Mouse (Mus musculus): Measurements from ENCODE around the gene Dnajc19. TPM values are rescaled to one million over a fixed set of nuclear protein-coding genes. Genes with fewer than 3 reads are reported as not detected.

The Dnajc19 gene
- polyA plus RNA-seq (2012; rRNA removed) = 66.7 and 91.5 TPM in 2 replicates
- polyA plus RNA-seq (2014; fragmentation: Nextera tagmentation; extraction: Ambion mirVana) = 138 and 148 TPM in 2 replicates

DNA sequence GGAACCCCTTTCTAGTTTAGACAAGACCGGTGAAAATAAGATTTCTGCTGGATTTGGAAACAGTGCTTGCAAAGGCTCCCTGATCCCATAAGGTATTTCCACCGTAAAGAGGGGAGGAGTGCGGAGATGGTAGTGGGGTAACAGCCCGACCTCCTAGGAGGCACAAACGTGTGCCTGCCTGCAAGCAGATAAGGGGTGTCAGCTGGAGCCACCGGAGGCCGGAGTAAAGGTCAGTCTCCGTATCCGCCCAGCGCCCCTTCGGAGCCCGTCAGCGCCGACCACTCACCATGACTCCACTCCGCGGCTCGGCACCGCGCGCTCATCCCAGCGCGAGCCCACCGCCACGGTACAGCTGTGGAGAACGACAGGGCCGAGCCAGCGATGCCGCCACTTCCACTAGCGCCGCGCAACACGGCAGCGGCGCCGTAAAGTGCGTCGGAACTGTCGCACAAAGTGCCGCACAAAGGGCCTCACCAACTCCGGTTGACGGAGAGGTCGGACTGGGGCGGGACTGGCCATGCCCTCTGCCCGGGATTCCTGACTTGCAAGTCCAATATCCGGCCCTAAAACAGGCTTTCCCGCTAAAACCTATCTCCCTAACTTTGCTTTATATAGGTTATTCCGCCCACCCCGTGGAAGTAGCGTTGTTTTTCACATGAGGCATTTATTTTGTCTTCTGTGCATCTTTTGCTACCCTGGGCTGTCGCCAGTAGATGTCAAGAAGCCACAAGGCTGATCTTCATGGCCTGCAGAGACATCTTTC lies at the start of gene Dnajc19:
TSS of gene Dnajc19 (minus strand) at position 422 of the 763 bp plus-strand sequence.
- Histone ChIP-seq H3K36me3 (ENCODE audit: control insufficient read depth, insufficient read depth, low read length) (peaks cover 6% of the 10 kb centered on the region), H3K4me1 (ENCODE audit: control insufficient read depth, insufficient read depth, low read length) (peaks cover 13% of the 10 kb centered on the region), H3K4me3 (replicated peaks; ENCODE audit: low read length) (peak within 1 kb of the TSS; percentile 60), H3K27me3 (ENCODE audit: control insufficient read depth, insufficient read depth, low read length) (no peaks in the 10 kb centered on the region), H3K4me2 (replicated peaks; ENCODE audit: low read depth, low read length, severe bottlenecking) (peak within 1 kb of the TSS; percentile 70), H3K27ac (replicated peaks; ENCODE audit: low read depth, low read length) (peak within 1 kb of the TSS; percentile 67), H3K9me3 (ENCODE audit: control insufficient read depth, low read length) (no peaks in the 10 kb centered on the region), H3K9ac (ENCODE audit: low read depth, low read length, severe bottlenecking) (peak within 1 kb of the TSS; percentile 76)
- 1% methylated on average over 50 of the region's 50 CpGs for WGBS
- TF ChIP-seq POLR2A (IDR thresholded peaks at IDR 0.05; ENCODE audit: borderline replicate concordance, extremely low read depth, insufficient read depth, insufficient read length) = 0 out of 2 replicates have a peak, but pooled peaks have one; percentile 70
- ATAC-seq (ENCODE audit: low FRiP score, low read depth) = peak; percentile 91
- peak; percentile 93 for DNase-seq (ENCODE audit: low spot score)

DNA sequence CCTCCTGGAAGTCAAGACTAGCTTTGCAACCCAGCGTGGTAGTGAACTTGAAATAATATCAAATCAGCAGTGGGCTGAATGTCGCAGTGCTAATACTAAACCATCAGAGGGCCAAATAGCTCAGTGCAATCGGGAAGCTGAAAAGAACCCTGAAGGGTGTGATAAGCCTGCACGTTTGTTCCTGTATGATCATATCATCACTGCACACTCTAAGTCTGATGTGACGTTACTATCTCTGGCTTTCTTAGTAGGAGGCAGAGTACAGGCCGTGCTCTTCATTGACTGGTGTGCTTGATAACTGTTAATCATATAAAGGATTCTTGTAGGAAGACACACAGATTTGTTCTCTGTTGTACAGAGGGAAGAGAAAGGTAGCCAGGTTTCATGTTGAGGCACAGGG lies 48.8 kb upstream of the Dnajc19 start:
- Histone ChIP-seq H3K4me1 (ENCODE audit: control insufficient read depth, insufficient read depth, low read length) (no peaks in the 10 kb centered on the region), H3K9me3 (ENCODE audit: control insufficient read depth, low read length) (no peaks in the 10 kb centered on the region), H3K27me3 (ENCODE audit: control insufficient read depth, insufficient read depth, low read length) (no peaks in the 10 kb centered on the region), H3K27ac (replicated peaks; ENCODE audit: low read depth, low read length) (no peak overlapping the region), H3K4me3 (replicated peaks; ENCODE audit: low read length) (no peak overlapping the region), H3K36me3 (ENCODE audit: control insufficient read depth, insufficient read depth, low read length) (no peaks in the 10 kb centered on the region), H3K4me2 (replicated peaks; ENCODE audit: low read depth, low read length, severe bottlenecking) (no peak overlapping the region), H3K9ac (ENCODE audit: low read depth, low read length, severe bottlenecking) (no peak overlapping the region)
- no peak for TF ChIP-seq POLR2A (IDR thresholded peaks at IDR 0.05; ENCODE audit: borderline replicate concordance, extremely low read depth, insufficient read depth, insufficient read length)
- no peak for DNase-seq (ENCODE audit: low spot score)
- 82% methylated on average over 6 of the region's 6 CpGs for WGBS
- no peak for ATAC-seq (ENCODE audit: low FRiP score, low read depth)

DNA sequence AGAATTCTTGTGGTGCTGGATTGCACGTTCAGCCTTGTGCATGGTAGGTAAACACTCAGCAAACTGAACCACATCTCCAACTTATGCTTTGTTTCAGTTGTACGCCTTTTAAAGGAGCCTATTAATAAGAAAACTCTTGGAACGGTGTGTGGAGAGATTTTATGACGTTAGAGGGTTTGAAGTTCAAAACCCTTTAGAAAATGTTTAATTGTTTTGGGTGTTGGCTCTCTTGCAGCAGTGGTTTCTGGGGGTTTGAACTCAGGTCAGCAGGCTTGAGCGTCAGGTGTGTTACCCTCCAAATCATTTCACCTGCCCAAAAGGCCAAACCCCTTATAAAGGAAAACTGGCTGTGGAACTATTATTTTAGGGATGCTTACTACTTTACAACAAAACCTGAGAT lies 40.2 kb upstream of the Dnajc19 start:
- no peaks in the 10 kb centered on the region for H3K9me3 ChIP-seq (ENCODE audit: control insufficient read depth, low read length)
- H3K4me1 ChIP-seq (ENCODE audit: control insufficient read depth, insufficient read depth, low read length) = no peaks in the 10 kb centered on the region
- H3K4me3 ChIP-seq (replicated peaks; ENCODE audit: low read length) = no peak overlapping the region
- DNase-seq (ENCODE audit: low spot score) (no peak), ATAC-seq (ENCODE audit: low FRiP score, low read depth) (no peak)
- no peak overlapping the region for H3K9ac ChIP-seq (ENCODE audit: low read depth, low read length, severe bottlenecking)
- WGBS = 64% methylated on average over 5 of the region's 5 CpGs
- no peaks in the 10 kb centered on the region for H3K36me3 ChIP-seq (ENCODE audit: control insufficient read depth, insufficient read depth, low read length)
- H3K4me2 ChIP-seq (replicated peaks; ENCODE audit: low read depth, low read length, severe bottlenecking) = no peak overlapping the region
- H3K27ac ChIP-seq (replicated peaks; ENCODE audit: low read depth, low read length) = no peak overlapping the region
- TF ChIP-seq POLR2A (IDR thresholded peaks at IDR 0.05; ENCODE audit: borderline replicate concordance, extremely low read depth, insufficient read depth, insufficient read length) = no peak
- H3K27me3 ChIP-seq (ENCODE audit: control insufficient read depth, insufficient read depth, low read length) = no peaks in the 10 kb centered on the region

DNA sequence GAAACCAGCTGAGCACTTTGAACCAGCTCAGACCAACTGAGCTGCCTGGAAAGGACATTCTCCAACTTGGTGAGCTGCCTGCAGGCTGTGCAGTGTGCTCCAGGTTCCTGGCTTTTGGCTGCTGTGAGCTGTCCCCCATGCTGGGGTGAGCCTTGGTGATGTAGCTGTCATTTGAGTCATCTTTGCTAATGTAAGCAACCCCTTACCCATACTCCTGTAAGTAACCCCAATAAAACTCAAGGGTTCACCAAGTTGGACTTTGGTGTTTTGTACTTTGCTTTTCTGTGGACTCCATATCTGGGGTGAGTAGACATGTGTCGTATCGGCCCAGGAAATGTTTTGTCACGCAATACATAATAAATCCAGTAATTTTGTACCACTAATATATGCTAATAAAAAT lies 39.7 kb upstream of the Dnajc19 start:
- no peaks in the 10 kb centered on the region for H3K4me1 ChIP-seq (ENCODE audit: control insufficient read depth, insufficient read depth, low read length)
- no peak overlapping the region for H3K9ac ChIP-seq (ENCODE audit: low read depth, low read length, severe bottlenecking)
- no peak for TF ChIP-seq POLR2A (IDR thresholded peaks at IDR 0.05; ENCODE audit: borderline replicate concordance, extremely low read depth, insufficient read depth, insufficient read length)
- 86% methylated on average over 3 of the region's 3 CpGs for WGBS
- DNase-seq (ENCODE audit: low spot score) = no peak
- no peaks in the 10 kb centered on the region for H3K9me3 ChIP-seq (ENCODE audit: control insufficient read depth, low read length)
- no peak for ATAC-seq (ENCODE audit: low FRiP score, low read depth)
- no peaks in the 10 kb centered on the region for H3K27me3 ChIP-seq (ENCODE audit: control insufficient read depth, insufficient read depth, low read length)
- no peak overlapping the region for H3K27ac ChIP-seq (replicated peaks; ENCODE audit: low read depth, low read length)
- H3K36me3 ChIP-seq (ENCODE audit: control insufficient read depth, insufficient read depth, low read length) = no peaks in the 10 kb centered on the region
- no peak overlapping the region for H3K4me2 ChIP-seq (replicated peaks; ENCODE audit: low read depth, low read length, severe bottlenecking)
- no peak overlapping the region for H3K4me3 ChIP-seq (replicated peaks; ENCODE audit: low read length)

DNA sequence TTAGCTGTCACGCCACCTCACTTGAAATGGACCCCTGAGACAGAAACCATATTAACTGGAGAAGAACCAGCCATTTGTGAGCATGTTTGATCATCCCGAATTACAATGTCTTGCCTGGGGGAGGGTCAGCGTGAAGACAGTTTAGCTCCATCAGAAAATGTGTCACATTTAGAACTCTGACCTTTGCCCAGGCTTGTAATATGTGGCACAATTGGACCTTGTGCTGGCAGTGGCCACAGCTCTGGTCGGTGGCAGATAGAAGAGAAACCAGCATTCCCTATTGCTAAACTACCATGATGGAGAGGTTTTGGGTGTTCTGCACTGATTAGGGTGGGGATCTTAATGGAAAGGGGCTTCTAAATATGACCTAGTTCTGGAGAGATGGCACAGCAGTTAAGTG lies 38.7 kb upstream of the Dnajc19 start:
- TF ChIP-seq POLR2A (IDR thresholded peaks at IDR 0.05; ENCODE audit: borderline replicate concordance, extremely low read depth, insufficient read depth, insufficient read length) = no peak
- no peak overlapping the region for H3K9ac ChIP-seq (ENCODE audit: low read depth, low read length, severe bottlenecking)
- H3K27ac ChIP-seq (replicated peaks; ENCODE audit: low read depth, low read length) = no peak overlapping the region
- no peak for ATAC-seq (ENCODE audit: low FRiP score, low read depth)
- no peaks in the 10 kb centered on the region for H3K4me1 ChIP-seq (ENCODE audit: control insufficient read depth, insufficient read depth, low read length)
- no peaks in the 10 kb centered on the region for H3K27me3 ChIP-seq (ENCODE audit: control insufficient read depth, insufficient read depth, low read length)
- WGBS = 77% methylated on average over 4 of the region's 4 CpGs
- no peak overlapping the region for H3K4me3 ChIP-seq (replicated peaks; ENCODE audit: low read length)
- DNase-seq (ENCODE audit: low spot score) = no peak
- H3K36me3 ChIP-seq (ENCODE audit: control insufficient read depth, insufficient read depth, low read length) = no peaks in the 10 kb centered on the region
- no peaks in the 10 kb centered on the region for H3K9me3 ChIP-seq (ENCODE audit: control insufficient read depth, low read length)
- H3K4me2 ChIP-seq (replicated peaks; ENCODE audit: low read depth, low read length, severe bottlenecking) = no peak overlapping the region
